Mouse (Mus musculus): ENCODE measurements around the gene Rbm14. TPM values are rescaled to one million over a fixed set of nuclear protein-coding genes. Genes with fewer than 3 reads are reported as not detected.

Rbm14 gene
- polyA plus RNA-seq, 1 experiment from 2014 or later: 81.4 TPM

- peak; percentile 44; the same call in 1 of the 2 replicates for ATAC-seq (replicated peaks)
- Histone ChIP-seq H3K9me3 (no peaks in the 10 kb centered on the region), H3K27ac (replicated peaks) (peak overlapping the region; percentile 96), H3K36me3 (no peaks in the 10 kb centered on the region), H3K4me1 (peaks cover 32% of the 10 kb centered on the region), H3K27me3 (no peaks in the 10 kb centered on the region), H3K9ac (replicated peaks) (peak overlapping the region; percentile 90), H3K4me3 (peak overlapping the region; percentile 97), H3K4me2 (replicated peaks) (peak overlapping the region; percentile 87)
- WGBS: 5% methylated on average over 12 of the region's 12 CpGs
Observed at GRCm38 (mm10) chr19:4811909-4812242, 442 bp upstream of the Rbm14 start.

DNA sequence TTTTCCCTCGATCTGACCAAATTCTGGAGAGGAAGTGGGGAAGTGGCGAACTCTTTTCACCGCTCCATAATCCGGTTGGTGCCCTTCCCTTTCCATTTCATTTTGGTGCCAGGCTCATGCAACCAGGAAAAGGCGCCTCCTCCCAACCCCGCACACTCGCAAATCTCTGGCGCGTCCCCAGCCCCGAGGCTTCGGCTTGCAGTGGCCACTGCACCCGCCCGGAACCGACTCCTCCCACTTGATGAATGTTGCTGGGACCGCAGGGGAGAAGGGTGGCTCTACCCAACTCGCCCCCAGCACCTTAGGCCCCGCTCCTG, 730 bp downstream of the Rbm14 start:
- Histone ChIP-seq H3K9me3 (no peaks in the 10 kb centered on the region), H3K36me3 (0 out of 2 replicates have a peak, but pooled peaks cover 3% of the 10 kb centered on the region), H3K9ac (replicated peaks) (peak overlapping the region; percentile 64), H3K27ac (replicated peaks) (peak overlapping the region; percentile 96), H3K4me3 (peak overlapping the region; percentile 97), H3K4me1 (peaks cover 32% of the 10 kb centered on the region), H3K4me2 (replicated peaks) (peak overlapping the region; percentile 87), H3K27me3 (no peaks in the 10 kb centered on the region)
- WGBS: 0% methylated on average over 16 of the region's 17 CpGs
- no peak for ATAC-seq (replicated peaks)

DNA sequence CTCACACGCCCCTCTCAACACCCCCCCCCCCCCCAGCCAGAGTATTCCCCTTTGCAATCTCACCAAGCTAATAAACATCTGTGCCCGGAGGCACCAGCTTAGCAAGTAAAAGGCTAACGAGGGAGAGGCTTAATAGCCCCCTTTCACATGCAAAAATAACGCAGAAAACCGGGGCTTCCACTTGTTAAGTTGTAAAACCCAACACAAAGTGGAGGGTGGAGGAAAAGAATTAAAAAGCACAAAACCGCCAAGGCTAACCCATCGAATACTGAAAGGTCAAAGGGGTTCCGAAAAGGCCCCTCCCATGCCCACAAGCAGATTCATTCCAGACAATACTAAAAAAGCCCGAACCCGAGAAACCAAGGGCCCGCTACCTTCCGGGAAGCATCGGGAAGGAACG, 1.1 kb downstream of the Rbm14 start:
- ATAC-seq (replicated peaks): no peak
- peak overlapping the region; percentile 97 for H3K4me3 ChIP-seq
- H3K9ac ChIP-seq (replicated peaks): peak overlapping the region; percentile 64
- H3K27me3 ChIP-seq: no peaks in the 10 kb centered on the region
- peaks cover 32% of the 10 kb centered on the region for H3K4me1 ChIP-seq
- peak overlapping the region; percentile 96 for H3K27ac ChIP-seq (replicated peaks)
- H3K9me3 ChIP-seq: no peaks in the 10 kb centered on the region
- WGBS: under 1% methylated on average over 14 of the region's 14 CpGs
- peak overlapping the region; percentile 87 for H3K4me2 ChIP-seq (replicated peaks)
- H3K36me3 ChIP-seq: 0 out of 2 replicates have a peak, but pooled peaks cover 3% of the 10 kb centered on the region

DNA sequence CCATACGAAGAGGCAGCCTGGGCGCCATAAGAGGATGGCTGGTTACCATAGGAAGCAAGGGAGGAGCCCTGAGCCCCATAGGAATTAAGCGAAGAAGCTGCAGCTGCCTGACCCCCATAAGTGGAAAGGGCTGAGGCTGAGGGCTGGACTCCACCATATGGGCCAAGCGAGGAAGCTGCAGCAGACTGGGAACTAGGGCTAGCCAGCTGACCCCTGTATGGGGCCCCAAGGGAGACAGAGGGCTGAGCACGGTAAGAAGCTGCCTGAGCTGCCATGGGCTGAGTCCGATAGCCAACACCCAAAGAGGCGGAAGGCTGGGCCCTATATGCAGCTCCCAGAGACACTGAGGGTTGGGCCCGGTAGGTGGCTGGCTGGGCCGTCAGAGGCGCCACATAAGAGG, 8.2 kb downstream of the Rbm14 start:
- Histone ChIP-seq H3K27ac (replicated peaks) (no peak overlapping the region), H3K36me3 (peaks cover 49% of the 10 kb centered on the region), H3K9me3 (no peaks in the 10 kb centered on the region), H3K4me2 (replicated peaks) (no peak overlapping the region), H3K9ac (replicated peaks) (no peak overlapping the region), H3K4me1 (peaks cover 7% of the 10 kb centered on the region), H3K4me3 (no peak overlapping the region), H3K27me3 (no peaks in the 10 kb centered on the region)
- 86% methylated on average over 10 of the region's 10 CpGs for WGBS
- ATAC-seq (replicated peaks): 0 out of 2 replicates have a peak, but pooled peaks have one; percentile 16

GRCm38 (mm10) chr19:4802691-4803091, 8.7 kb downstream of the Rbm14 start:
- Histone ChIP-seq H3K4me1 (0 out of 2 replicates have a peak, but pooled peaks cover 2% of the 10 kb centered on the region), H3K27me3 (no peaks in the 10 kb centered on the region), H3K4me2 (replicated peaks) (no peak overlapping the region), H3K9me3 (no peaks in the 10 kb centered on the region), H3K9ac (replicated peaks) (no peak overlapping the region), H3K27ac (replicated peaks) (no peak overlapping the region), H3K4me3 (no peak overlapping the region), H3K36me3 (peaks cover 54% of the 10 kb centered on the region)
- WGBS: 94% methylated on average over 7 of the region's 7 CpGs
- no peak for ATAC-seq (replicated peaks)

DNA sequence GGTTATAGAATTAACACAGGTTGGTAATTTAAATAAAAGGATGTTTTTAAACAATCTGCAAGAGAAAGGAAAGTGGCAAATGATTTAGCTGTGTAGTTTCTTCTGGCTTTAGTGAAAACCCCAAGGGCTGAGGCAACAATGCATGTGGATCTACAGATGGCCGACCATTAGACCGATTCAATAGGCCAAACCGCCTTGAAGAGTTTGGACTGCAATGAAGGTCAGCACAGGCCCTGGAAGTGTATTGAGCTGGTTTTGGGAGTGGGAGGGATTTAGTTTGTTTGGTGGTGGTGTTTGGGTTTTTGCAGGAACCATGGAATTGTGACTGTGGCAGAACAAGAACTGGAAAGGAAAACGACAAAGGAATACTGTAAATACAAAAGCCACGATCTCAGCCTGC, 12.4 kb downstream of the Rbm14 start:
- ATAC-seq (replicated peaks): no peak
- H3K9me3 ChIP-seq: no peaks in the 10 kb centered on the region
- H3K4me1 ChIP-seq: peaks cover 11% of the 10 kb centered on the region
- H3K36me3 ChIP-seq: peaks cover 54% of the 10 kb centered on the region
- H3K27me3 ChIP-seq: no peaks in the 10 kb centered on the region
- H3K4me3 ChIP-seq: no peak overlapping the region
- H3K4me2 ChIP-seq (replicated peaks): no peak overlapping the region
- no peak overlapping the region for H3K9ac ChIP-seq (replicated peaks)
- no peak overlapping the region for H3K27ac ChIP-seq (replicated peaks)
- 89% methylated on average over 5 of the region's 5 CpGs for WGBS

DNA sequence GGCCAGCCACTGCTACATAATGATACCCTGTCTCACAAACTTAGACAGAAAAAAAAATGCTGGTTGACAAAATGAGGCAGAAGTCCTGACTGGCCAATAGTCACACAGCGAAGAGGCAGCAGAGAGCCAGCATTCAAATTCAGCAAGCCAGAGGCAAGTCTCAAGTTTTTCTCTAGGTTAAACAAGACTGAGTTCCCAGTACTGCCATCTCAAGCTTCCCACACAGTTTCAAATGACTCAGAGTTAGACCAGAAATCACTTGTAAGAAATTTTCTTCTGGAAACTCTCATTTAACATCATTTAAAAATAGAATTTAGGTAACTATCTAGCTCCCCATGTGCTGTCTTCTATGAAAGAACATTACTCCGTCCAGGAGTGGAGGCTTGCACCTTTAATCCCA, 13.6 kb downstream of the Rbm14 start:
- ATAC-seq (replicated peaks): no peak

GRCm38 (mm10) chr19:4795929-4796328, 15.5 kb downstream of the Rbm14 start:
- no peak for ATAC-seq (replicated peaks)

More for the DNA sequence above, 13.6 kb downstream of the Rbm14 start:
- Histone ChIP-seq H3K4me2 (replicated peaks) (no peak overlapping the region), H3K9ac (replicated peaks) (no peak overlapping the region), H3K27me3 (no peaks in the 10 kb centered on the region), H3K36me3 (peaks cover 49% of the 10 kb centered on the region), H3K9me3 (no peaks in the 10 kb centered on the region), H3K27ac (replicated peaks) (no peak overlapping the region), H3K4me3 (no peak overlapping the region), H3K4me1 (peaks cover 13% of the 10 kb centered on the region)
- WGBS: 94% methylated on average over 2 of the region's 2 CpGs

GRCm38 (mm10) chr19:4793831-4794422, 17.5 kb downstream of the Rbm14 start, which contains the start of gene Rbm4:
Rbm4 (minus strand) TSS chr19:4793901.
- H3K4me2 ChIP-seq (replicated peaks): peak within 1 kb of the TSS; percentile 88
- H3K4me1 ChIP-seq: peaks cover 49% of the 10 kb centered on the region

More at GRCm38 (mm10) chr19:4795929-4796328, 15.5 kb downstream of the Rbm14 start:
- 74% methylated on average over 1 of the region's 1 CpGs for WGBS
- Histone ChIP-seq H3K27me3 (no peaks in the 10 kb centered on the region), H3K36me3 (peaks cover 42% of the 10 kb centered on the region), H3K4me3 (no peak overlapping the region), H3K27ac (replicated peaks) (no peak overlapping the region), H3K4me1 (peaks cover 30% of the 10 kb centered on the region), H3K9me3 (no peaks in the 10 kb centered on the region), H3K9ac (replicated peaks) (no peak overlapping the region), H3K4me2 (replicated peaks) (no peak overlapping the region)

DNA sequence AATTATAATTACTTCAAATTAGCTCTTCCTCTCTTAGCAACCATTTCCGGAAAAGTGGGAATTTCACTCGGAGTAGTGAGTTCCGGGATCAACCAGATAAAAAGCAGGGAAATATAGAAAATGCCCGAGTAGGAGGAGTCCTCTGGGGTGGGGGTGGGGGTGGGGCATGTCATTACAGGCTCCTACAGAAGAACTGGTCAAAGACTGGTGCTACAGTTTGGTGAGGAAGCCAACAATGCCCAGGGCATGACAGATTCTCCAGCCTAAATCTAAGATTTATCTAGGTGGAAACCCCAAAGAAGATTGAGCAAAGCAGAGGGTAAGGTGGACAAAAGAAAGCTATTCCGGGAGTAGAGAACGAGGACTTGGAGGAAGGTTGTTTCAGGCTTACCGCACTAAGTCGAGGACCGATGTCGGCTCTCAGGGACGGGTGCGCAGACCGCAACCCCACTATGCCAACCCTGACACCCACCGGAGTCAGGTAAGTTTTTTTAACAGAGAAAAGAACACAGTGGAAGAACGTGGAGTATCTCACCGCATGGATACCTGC, 18.1 kb downstream of the Rbm14 start:
- Histone ChIP-seq H3K27me3 (no peaks in the 10 kb centered on the region), H3K9me3 (no peaks in the 10 kb centered on the region), H3K4me1 (peaks cover 53% of the 10 kb centered on the region), H3K4me3 (peak overlapping the region; percentile 89), H3K4me2 (replicated peaks) (peak overlapping the region; percentile 55), H3K9ac (replicated peaks) (peak overlapping the region; percentile 77), H3K27ac (replicated peaks) (peak overlapping the region; percentile 87), H3K36me3 (peaks cover 33% of the 10 kb centered on the region)
- peak; percentile 12 for ATAC-seq (replicated peaks)
- WGBS: under 1% methylated on average over 16 of the region's 16 CpGs

More at GRCm38 (mm10) chr19:4793831-4794422, 17.5 kb downstream of the Rbm14 start, which contains the start of gene Rbm4:
- Histone ChIP-seq H3K27ac (replicated peaks) (peak within 1 kb of the TSS; percentile 87), H3K27me3 (no peaks in the 10 kb centered on the region), H3K9ac (replicated peaks) (peak within 1 kb of the TSS; percentile 77), H3K36me3 (peaks cover 34% of the 10 kb centered on the region), H3K9me3 (no peaks in the 10 kb centered on the region), H3K4me3 (peak within 1 kb of the TSS; percentile 89)
- ATAC-seq (replicated peaks): peak; percentile 98
- under 1% methylated on average over 31 of the region's 31 CpGs for WGBS

DNA sequence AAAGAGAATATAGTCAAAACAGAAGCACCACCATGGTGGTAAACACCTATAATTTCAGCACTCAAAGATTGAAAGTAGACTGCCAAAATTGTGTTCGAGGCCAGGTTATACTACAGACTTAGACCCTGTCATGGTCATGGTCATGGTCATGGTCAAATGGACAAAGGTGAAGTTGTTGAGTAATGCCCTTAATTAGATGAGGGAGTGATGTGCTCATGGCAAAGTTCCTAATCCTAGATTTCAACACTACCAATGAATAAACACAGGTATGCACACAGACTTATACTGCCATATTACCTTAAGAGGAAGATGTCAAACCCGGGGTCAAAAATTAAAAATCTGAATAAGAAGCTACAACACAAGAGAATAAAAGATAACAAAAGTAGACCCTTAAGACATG, 25.1 kb downstream of the Rbm14 start:
- Histone ChIP-seq H3K4me3 (no peak overlapping the region), H3K4me1 (peaks cover 55% of the 10 kb centered on the region), H3K4me2 (replicated peaks) (no peak overlapping the region), H3K36me3 (peaks cover 72% of the 10 kb centered on the region), H3K9ac (replicated peaks) (no peak overlapping the region), H3K27ac (replicated peaks) (no peak overlapping the region), H3K9me3 (no peaks in the 10 kb centered on the region), H3K27me3 (no peaks in the 10 kb centered on the region)
- WGBS: 96% methylated on average over 2 of the region's 2 CpGs
- no peak for ATAC-seq (replicated peaks)

- Histone ChIP-seq H3K27me3 (no peaks in the 10 kb centered on the region), H3K27ac (replicated peaks) (no peak overlapping the region), H3K9me3 (no peaks in the 10 kb centered on the region), H3K9ac (replicated peaks) (no peak overlapping the region), H3K4me3 (no peak overlapping the region), H3K36me3 (peaks cover 70% of the 10 kb centered on the region), H3K4me2 (replicated peaks) (no peak overlapping the region), H3K4me1 (peaks cover 43% of the 10 kb centered on the region)
- WGBS: 88% methylated on average over 7 of the region's 7 CpGs
- ATAC-seq (replicated peaks): no peak
Observed at GRCm38 (mm10) chr19:4785206-4785605, 26.2 kb downstream of the Rbm14 start.
